Comparison of ENCODE assay signal across 8 mouse cellular contexts in the genomic region with DNA sequence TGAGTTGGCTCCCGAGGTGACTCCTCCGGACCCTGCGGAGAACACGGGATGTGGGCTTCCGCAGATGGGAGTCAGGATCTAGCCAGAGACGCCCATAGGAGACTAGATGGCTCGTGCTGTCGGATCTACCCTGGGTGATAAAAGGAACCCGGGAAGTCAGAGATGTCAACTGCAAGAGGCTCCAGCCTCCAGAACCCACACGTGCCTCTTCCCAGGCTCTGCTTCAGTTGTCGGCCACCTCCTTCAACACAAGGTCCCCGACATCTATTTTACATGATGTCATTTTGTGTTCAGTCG. TPM values are rescaled to one million over a fixed set of nuclear protein-coding genes. Genes with fewer than 3 reads are reported as not detected.
DNase-seq lines count a peak whose midpoint lies in the region; ATAC-seq and TF ChIP-seq lines count a peak whose summit lies in the region.

No protein-coding gene starts in this region.

- peaks cover 15% of the 10 kb centered on the region; the same call in 1 of the 2 replicates for H3K27me3 ChIP-seq in limb, embryonic 15.5 days
- no peaks in the 10 kb centered on the region for H3K27me3 ChIP-seq in stomach, postnatal 0 days (ENCODE audit: control insufficient read depth, insufficient read depth, low read length)

- no peak overlapping the region for H3K9ac ChIP-seq in limb, embryonic 15.5 days
- no peak overlapping the region for H3K9ac ChIP-seq in stomach, postnatal 0 days (ENCODE audit: low read length)

- peak overlapping the region; percentile 70 for H3K4me2 ChIP-seq in limb, embryonic 15.5 days
- peak overlapping the region; percentile 73 for H3K4me2 ChIP-seq in stomach, postnatal 0 days (replicated peaks; ENCODE audit: low read depth)

- no peak for TF ChIP-seq CTCF in gastrocnemius, adult 2 months (IDR thresholded peaks at IDR 0.05)
- no peak for TF ChIP-seq CTCF in stomach, postnatal 0 days (IDR thresholded peaks at IDR 0.05; ENCODE audit: low read depth)

- H3K9me3 ChIP-seq in limb, embryonic 15.5 days = no peaks in the 10 kb centered on the region
- no peaks in the 10 kb centered on the region for H3K9me3 ChIP-seq in stomach, postnatal 0 days (ENCODE audit: control insufficient read depth, low read length)

- no peak for DNase-seq in gastrocnemius, adult 2 months
- DNase-seq in gastrocnemius, adult 18-20 months (ENCODE audit: low spot score) = no peak
- DNase-seq in right cerebral cortex, adult 18-20 months = peak; percentile 24
- no peak for DNase-seq in right cerebral cortex, postnatal 4 days
- DNase-seq in stomach, postnatal 0 days (ENCODE audit: low spot score) = no peak
- DNase-seq in ovary, adult 18-20 months (ENCODE audit: low spot score) = no peak
- DNase-seq in gastrocnemius, postnatal 10 days = no peak

- H3K36me3 ChIP-seq in limb, embryonic 15.5 days = no peaks in the 10 kb centered on the region
- no peaks in the 10 kb centered on the region for H3K36me3 ChIP-seq in stomach, postnatal 0 days (ENCODE audit: control insufficient read depth, insufficient read depth, low read length)

- no peak for ATAC-seq in limb, embryonic 15.5 days (ENCODE audit: insufficient number of reproducible peaks, low FRiP score, low TSS enrichment, low read depth)
- no peak for ATAC-seq in stomach, postnatal 0 days (ENCODE audit: low FRiP score, low TSS enrichment)

- intact Hi-C loops in gastrocnemius, adult 2 months (cut with DNase I) = no loop called here

- WGBS in limb, embryonic 15.5 days = 29% methylated on average over 13 of the region's 13 CpGs
- WGBS in stomach, postnatal 0 days = 29% methylated on average over 13 of the region's 13 CpGs

- no peak overlapping the region for H3K27ac ChIP-seq in gastrocnemius, adult 2 months
- H3K27ac ChIP-seq in limb, embryonic 15.5 days = no peak overlapping the region
- H3K27ac ChIP-seq in stomach, postnatal 0 days (replicated peaks) = no peak overlapping the region

- H3K4me1 ChIP-seq in limb, embryonic 15.5 days = 0 out of 2 replicates have a peak, but pooled peaks cover 3% of the 10 kb centered on the region
- H3K4me1 ChIP-seq in stomach, postnatal 0 days (replicated peaks; ENCODE audit: control insufficient read depth, insufficient read depth) = no peaks in the 10 kb centered on the region

- H3K4me3 ChIP-seq in gastrocnemius, adult 2 months = peak overlapping the region; percentile 77
- peak overlapping the region; percentile 58 for H3K4me3 ChIP-seq in limb, embryonic 15.5 days
- H3K4me3 ChIP-seq in stomach, postnatal 0 days (ENCODE audit: low read depth, low read length) = peak overlapping the region; percentile 54

- TF ChIP-seq EP300 in stomach, postnatal 0 days (optimal IDR thresholded peaks at IDR 0.05) = no peak

RNA-seq across cellular contexts. Expression of gene Cnksr2, which starts 0.7 kb away (rescaled TPM):
- total RNA-seq in gastrocnemius, adult 2 months (2021) = under 1 TPM; 0.08 to 0.18 TPM
- under 1 TPM; 0.11 to 0.38 TPM for total RNA-seq in gastrocnemius, adult 18-20 months (2021)
- polyA plus RNA-seq in limb, embryonic 15.5 days (2015; fragmentation: Nextera tagmentation; extraction: Ambion mirVana) = 1.6 and 1.8 TPM in 2 replicates
- polyA plus RNA-seq in stomach, postnatal 0 days (2015; fragmentation: Nextera tagmentation; extraction: Ambion mirVana) = 0.33 and 0.34 TPM in 2 replicates
- total RNA-seq in gastrocnemius, postnatal 10 days (2021) = under 1 TPM; 0.56 to 0.84 TPM
